Mouse (Mus musculus): Measurements from ENCODE around the gene Ccdc124. TPM values are rescaled to one million over a fixed set of nuclear protein-coding genes. Genes with fewer than 3 reads are reported as not detected.
A peak's percentile ranks its signal among the peaks of the same experiment; 100 is the strongest.

Gene Ccdc124
- total RNA-seq, 1 experiment, result 82.3 TPM

- H3K4me1 ChIP-seq (ENCODE audit: control insufficient read depth in 2 of 2, insufficient read depth in 2 of 2, low read length in 2 of 2, poor library complexity in 1 of 2), result peaks cover 2 to 37% of the 10 kb centered on the region in 2 experiments
- in situ Hi-C loops (cut with MboI; ENCODE audit: low sequenced_read_pairs in 2 of 2, unreplicated experiment in 2 of 2), result no loop called here
- H3K27ac ChIP-seq (ENCODE audit: insufficient read depth, low read depth, low read length, poor library complexity, severe bottlenecking), result no peak overlapping the region; the same call in 1 of the 2 replicates
- peaks cover 7% of the 10 kb centered on the region; the same call in 1 of the 2 replicates for H3K36me3 ChIP-seq (ENCODE audit: control insufficient read depth, insufficient read depth, low read length, poor library complexity, severe bottlenecking)
- no peak for DNase-seq (ENCODE audit: low read depth, low spot score)
- TF ChIP-seq CHD2 (IDR thresholded peaks at IDR 0.05; ENCODE audit: low read depth, low read length) (no peak), MAFK (IDR thresholded peaks at IDR 0.05; ENCODE audit: insufficient read depth, low read depth, low read length) (no peak), ZNF384 (IDR thresholded peaks at IDR 0.05; ENCODE audit: low read depth, low read length) (no peak), ZC3H11A (IDR thresholded peaks at IDR 0.05; ENCODE audit: borderline replicate concordance, low read depth, low read length) (no peak), HCFC1 (IDR thresholded peaks at IDR 0.05; ENCODE audit: borderline replicate concordance, insufficient read depth, low read length) (no peak)
- H3K4me3 ChIP-seq (ENCODE audit: insufficient read depth in 1 of 2, low read depth in 1 of 2, low read length in 2 of 2, poor library complexity in 1 of 2, severe bottlenecking in 1 of 2), result no peak overlapping the region
- H3K9me3 ChIP-seq (ENCODE audit: control insufficient read depth, insufficient read depth, low read depth, low read length), result no peaks in the 10 kb centered on the region
- H3K9ac ChIP-seq (ENCODE audit: insufficient read depth, low read depth, low read length, poor library complexity, severe bottlenecking), result no peak overlapping the region
Observed at GRCm38 (mm10) chr8:70866566-70866965, 7.2 kb downstream of the Ccdc124 start.

GRCm38 (mm10) chr8:70866001-70866520 is 7.7 kb downstream of the Ccdc124 start:
- no peak for TF ChIP-seq ZNF384 (IDR thresholded peaks at IDR 0.05; ENCODE audit: low read depth, low read length)
- no peak for TF ChIP-seq MAFK (IDR thresholded peaks at IDR 0.05; ENCODE audit: insufficient read depth, low read depth, low read length)
- TF ChIP-seq CHD2 (IDR thresholded peaks at IDR 0.05; ENCODE audit: low read depth, low read length), result no peak
- H3K36me3 ChIP-seq (ENCODE audit: control insufficient read depth, insufficient read depth, low read length, poor library complexity, severe bottlenecking), result peaks cover 7% of the 10 kb centered on the region; the same call in 1 of the 2 replicates
- in situ Hi-C loops (cut with MboI; ENCODE audit: low sequenced_read_pairs in 2 of 2, unreplicated experiment in 2 of 2), result no loop called here
- no peak for DNase-seq (ENCODE audit: low read depth, low spot score)
- peaks cover 2 to 38% of the 10 kb centered on the region in 2 experiments for H3K4me1 ChIP-seq (ENCODE audit: control insufficient read depth in 2 of 2, insufficient read depth in 2 of 2, low read length in 2 of 2, poor library complexity in 1 of 2)
- H3K9me3 ChIP-seq (ENCODE audit: control insufficient read depth, insufficient read depth, low read depth, low read length), result no peaks in the 10 kb centered on the region
- H3K27ac ChIP-seq (ENCODE audit: insufficient read depth, low read depth, low read length, poor library complexity, severe bottlenecking), result peak overlapping the region; percentile 16; the same call in 1 of the 2 replicates
- H3K9ac ChIP-seq (ENCODE audit: insufficient read depth, low read depth, low read length, poor library complexity, severe bottlenecking), result peak overlapping the region; percentile 46; the same call in 1 of the 2 replicates
- H3K4me3 ChIP-seq (ENCODE audit: insufficient read depth in 1 of 2, low read depth in 1 of 2, low read length in 2 of 2, poor library complexity in 1 of 2, severe bottlenecking in 1 of 2), result peak overlapping the region; percentile 36 to 37; a peak in 3 of 4 replicates

- Histone ChIP-seq H3K9me3 (ENCODE audit: control insufficient read depth, insufficient read depth, low read depth, low read length) (no peaks in the 10 kb centered on the region), H3K27ac (ENCODE audit: insufficient read depth, low read depth, low read length, poor library complexity, severe bottlenecking) (peak overlapping the region; percentile 54), H3K9ac (ENCODE audit: insufficient read depth, low read depth, low read length, poor library complexity, severe bottlenecking) (peak overlapping the region; percentile 74), H3K4me3 (ENCODE audit: insufficient read depth in 1 of 2, low read depth in 1 of 2, low read length in 2 of 2, poor library complexity in 1 of 2, severe bottlenecking in 1 of 2) (peak overlapping the region; percentile 55 to 71), H3K4me1 (ENCODE audit: control insufficient read depth in 2 of 2, insufficient read depth in 2 of 2, low read length in 2 of 2, poor library complexity in 1 of 2) (peaks cover 2 to 37% of the 10 kb centered on the region in 2 experiments), H3K36me3 (ENCODE audit: control insufficient read depth, insufficient read depth, low read length, poor library complexity, severe bottlenecking) (peaks cover 7% of the 10 kb centered on the region; the same call in 1 of the 2 replicates)
- in situ Hi-C loops (cut with MboI; ENCODE audit: low sequenced_read_pairs in 2 of 2, unreplicated experiment in 2 of 2), result no loop called here
- TF ChIP-seq ZNF384 (IDR thresholded peaks at IDR 0.05; ENCODE audit: low read depth, low read length) (peak; percentile 64), MAFK (IDR thresholded peaks at IDR 0.05; ENCODE audit: insufficient read depth, low read depth, low read length) (no peak)
- peak; percentile 100 for DNase-seq (ENCODE audit: low read depth, low spot score)
Observed at GRCm38 (mm10) chr8:70865350-70866000, 8.3 kb downstream of the Ccdc124 start.

- in situ Hi-C loops (cut with MboI; ENCODE audit: low sequenced_read_pairs in 2 of 2, unreplicated experiment in 2 of 2), result no loop called here
- Histone ChIP-seq H3K27ac (ENCODE audit: insufficient read depth, low read depth, low read length, poor library complexity, severe bottlenecking) (no peak overlapping the region), H3K4me3 (ENCODE audit: insufficient read depth in 1 of 2, low read depth in 1 of 2, low read length in 2 of 2, poor library complexity in 1 of 2, severe bottlenecking in 1 of 2) (peak overlapping the region; percentile 55 to 71), H3K9me3 (ENCODE audit: control insufficient read depth, insufficient read depth, low read depth, low read length) (no peaks in the 10 kb centered on the region), H3K4me1 (ENCODE audit: control insufficient read depth in 2 of 2, insufficient read depth in 2 of 2, low read length in 2 of 2, poor library complexity in 1 of 2) (peaks cover 2 to 35% of the 10 kb centered on the region in 2 experiments), H3K36me3 (ENCODE audit: control insufficient read depth, insufficient read depth, low read length, poor library complexity, severe bottlenecking) (peaks cover 7% of the 10 kb centered on the region; the same call in 1 of the 2 replicates), H3K9ac (ENCODE audit: insufficient read depth, low read depth, low read length, poor library complexity, severe bottlenecking) (peak overlapping the region; percentile 2)
- TF ChIP-seq MAFK (IDR thresholded peaks at IDR 0.05; ENCODE audit: insufficient read depth, low read depth, low read length) (no peak), CHD2 (IDR thresholded peaks at IDR 0.05; ENCODE audit: low read depth, low read length) (no peak), ZC3H11A (IDR thresholded peaks at IDR 0.05; ENCODE audit: borderline replicate concordance, low read depth, low read length) (no peak), HCFC1 (IDR thresholded peaks at IDR 0.05; ENCODE audit: borderline replicate concordance, insufficient read depth, low read length) (no peak), ZNF384 (IDR thresholded peaks at IDR 0.05; ENCODE audit: low read depth, low read length) (no peak)
- no peak for DNase-seq (ENCODE audit: low read depth, low spot score)
Observed at GRCm38 (mm10) chr8:70864712-70865221, 9.0 kb downstream of the Ccdc124 start.
